Mouse (Mus musculus) CD4-positive helper T cell, adult 2 months (primary cell): ENCODE results near the gene Tspan9.

ENCODE experiments used
- DNase-seq: peaks from one replicate; pipeline ENCODE4 v3.0.0-alpha.2; 2012; ENCODE audit warnings: low read depth, missing footprints, low spot score

The Tspan9 gene

GRCm38 (mm10) chr6:127924750-127925149, 218.6 kb downstream of the Tspan9 start:
- DNase-seq: no peak

DNA sequence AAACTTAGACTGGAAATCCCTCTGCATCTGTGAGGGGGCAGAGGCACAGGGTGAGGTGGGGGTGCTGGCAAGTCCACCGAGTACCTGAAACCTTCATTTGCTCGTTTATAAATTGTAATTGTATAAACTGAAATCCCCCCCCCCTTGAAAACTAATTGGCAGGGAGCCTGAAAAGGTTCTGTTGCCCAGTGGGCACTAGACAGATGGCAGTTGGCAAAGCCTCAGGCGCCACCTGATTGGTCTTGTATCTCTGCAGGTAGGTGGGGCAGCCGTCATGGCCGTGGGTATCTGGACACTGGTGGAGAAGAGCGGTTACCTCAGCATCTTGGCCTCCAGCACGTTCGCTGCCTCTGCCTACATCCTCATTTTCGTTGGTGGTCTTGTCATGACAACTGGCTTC, 220.1 kb downstream of the Tspan9 start:
- no peak for DNase-seq

GRCm38 (mm10) chr6:127921996-127922395, 221.4 kb downstream of the Tspan9 start:
- DNase-seq: no peak

DNA sequence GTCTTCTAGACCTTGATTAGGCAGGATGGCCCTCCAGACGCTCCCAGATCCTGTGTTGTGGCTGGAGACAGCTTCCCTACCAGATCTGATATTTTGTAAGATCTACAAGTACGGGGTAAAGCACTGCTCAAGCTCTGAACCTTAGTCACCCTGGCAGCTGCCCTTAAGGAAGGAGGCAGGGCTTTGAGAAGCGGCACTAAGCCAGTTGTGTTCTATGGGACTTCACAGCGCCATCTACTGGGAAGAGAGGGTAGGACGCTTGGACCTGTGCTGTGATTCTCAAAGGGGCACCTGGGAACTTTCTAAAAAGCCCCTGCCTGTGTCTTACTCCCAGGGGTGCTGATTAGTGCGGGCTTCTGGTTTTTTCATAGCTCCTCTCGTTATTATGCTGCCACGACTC, 222.7 kb downstream of the Tspan9 start:
- peak; percentile 45 for DNase-seq

DNA sequence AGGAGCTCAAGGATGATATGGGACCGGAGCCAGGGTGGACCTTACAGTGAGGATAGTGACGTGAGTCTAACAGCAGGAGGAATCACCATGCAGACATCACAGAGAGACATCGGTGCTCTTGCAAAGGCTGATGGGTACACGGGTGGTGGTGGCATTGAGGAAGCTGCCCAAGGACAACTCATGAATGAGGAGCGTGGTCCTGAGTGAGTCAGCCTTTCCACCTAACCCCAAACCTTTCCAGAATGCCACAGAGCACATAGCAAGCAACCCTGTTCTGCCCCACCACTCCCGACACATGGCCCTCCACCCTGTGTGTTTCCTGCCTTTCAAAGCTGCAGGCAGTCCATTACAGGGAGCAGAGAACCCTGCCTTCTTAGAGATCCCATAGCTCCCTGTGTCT, 223.9 kb downstream of the Tspan9 start:
- DNase-seq: no peak

DNA sequence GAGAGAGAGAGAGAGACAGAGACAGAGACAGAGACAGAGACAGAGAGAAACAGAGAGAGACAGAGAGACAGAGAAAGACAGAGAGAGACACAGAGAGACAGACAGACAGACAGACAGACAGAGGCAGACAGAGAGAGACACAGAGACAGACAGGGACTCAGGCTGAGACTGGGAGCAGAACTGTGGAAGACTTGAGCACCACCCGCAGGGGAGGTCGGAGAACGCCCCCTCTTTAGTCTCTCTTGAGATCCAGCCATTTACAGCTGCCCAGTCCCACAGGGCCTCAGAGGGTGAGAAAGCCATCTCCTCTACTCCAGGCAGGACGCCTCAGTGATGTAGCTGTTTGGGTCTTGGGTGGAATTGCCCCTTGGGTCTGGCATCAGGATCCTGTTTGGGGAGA, 225.7 kb downstream of the Tspan9 start:
- no peak for DNase-seq

DNA sequence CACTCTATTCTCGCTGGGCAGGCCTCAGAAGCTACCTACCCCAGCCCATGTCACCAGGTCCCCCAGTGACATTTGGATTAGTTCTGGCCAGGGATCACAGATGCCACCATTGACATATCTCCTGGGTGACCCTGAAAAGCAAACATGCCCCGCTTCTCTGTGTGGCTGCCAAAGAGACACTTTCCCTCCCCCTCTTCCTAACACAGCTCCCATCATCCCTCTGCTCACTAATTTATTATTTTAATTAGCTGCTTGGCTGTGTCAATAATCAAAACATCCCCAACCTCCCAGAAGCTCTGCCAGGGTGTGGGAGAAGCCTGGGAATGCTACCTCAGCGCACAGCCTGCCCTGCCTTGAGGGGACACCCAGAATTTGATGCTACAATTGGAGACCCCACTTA, 226.4 kb downstream of the Tspan9 start:
- DNase-seq: no peak

DNA sequence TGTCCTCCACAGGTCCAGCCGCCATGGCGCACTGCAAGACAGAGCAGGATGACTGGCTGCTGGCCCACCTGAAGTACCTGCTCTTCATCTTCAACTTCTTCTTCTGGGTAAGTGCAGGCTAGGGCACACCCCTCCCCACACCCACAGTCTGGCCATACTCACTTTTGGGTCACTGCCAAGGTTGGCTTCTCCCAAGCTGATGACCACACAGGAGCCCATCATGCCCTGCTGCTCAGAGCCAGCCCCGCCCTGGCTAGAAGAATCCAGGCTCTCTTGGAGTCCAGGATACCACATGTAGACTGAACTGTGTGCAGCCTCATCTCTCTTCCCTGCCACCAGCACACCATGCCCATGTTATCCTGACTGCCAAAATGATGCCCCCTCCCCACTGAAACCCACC, 230.5 kb downstream of the Tspan9 start:
- no peak for DNase-seq

DNA sequence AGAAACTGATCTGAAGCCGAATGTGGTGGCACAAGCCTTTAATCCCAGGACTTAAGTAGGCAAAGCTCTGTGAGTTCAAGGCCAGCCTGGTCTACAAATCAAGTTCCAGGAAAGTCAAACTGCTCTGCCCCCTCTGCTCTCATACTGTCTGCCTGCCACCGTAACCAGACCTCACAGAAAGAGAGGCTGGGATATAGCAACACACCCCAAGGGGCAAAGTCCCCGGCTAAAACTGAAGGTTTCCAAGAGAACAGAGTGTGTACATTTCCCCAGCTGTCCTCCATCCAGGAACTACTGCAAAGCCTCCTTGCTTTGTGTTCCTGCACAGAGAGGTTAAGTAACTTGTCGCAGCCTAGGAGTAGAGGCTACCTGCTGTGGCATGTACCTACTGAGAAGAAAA, 231.7 kb downstream of the Tspan9 start:
- no peak for DNase-seq
